Comparison of ENCODE assay signal across 24 mouse cellular contexts in genomic region chr7:98310266-98310665, GRCm38 (mm10). TPM values are rescaled to one million over a fixed set of nuclear protein-coding genes. Genes with fewer than 3 reads are reported as not detected.
A peak's percentile ranks its signal among the peaks of the same experiment; 100 is the strongest.
DNase-seq lines count a peak whose midpoint lies in the region; ATAC-seq and TF ChIP-seq lines count a peak whose summit lies in the region.
"Had no signal": no experiment of that assay in that cellular context is flagged by ENCODE, and none has a peak within 500 bp of the region (broad histone marks: within the 10 kb centered on the region; RNA-seq: fewer than 3 reads in every experiment).

No protein-coding gene starts in this region.

- DNase-seq in heart, adult 11 months = peak; percentile 79
- no peak for DNase-seq in heart, postnatal 10 days
- DNase-seq in liver, embryonic 13.5 days = no peak
- no peak for DNase-seq in liver, postnatal 0 days
- DNase-seq in midbrain, embryonic 11.5 days (ENCODE audit: low spot score, missing footprints) = peak; percentile 51
- DNase-seq: adrenal gland, adult 8-10 months; adrenal gland, postnatal 25 days; cerebellum, adult 11-12 months; cerebellum, adult 8-10 months; cerebellum, postnatal 36 days; embryo, embryonic 11 days; gastrocnemius, postnatal 25 days; heart, postnatal 14 days; heart, postnatal 4 days had no signal

- intact Hi-C loops in heart, postnatal 10 days (cut with DNase I) = no loop called here

- peaks cover 31% of the 10 kb centered on the region for H3K4me1 ChIP-seq in liver, embryonic 13.5 days (replicated peaks)
- H3K4me1 ChIP-seq in liver, postnatal 0 days (ENCODE audit: insufficient read depth) = peaks cover 12% of the 10 kb centered on the region
- H3K4me1 ChIP-seq in midbrain, embryonic 11.5 days (ENCODE audit: control insufficient read depth, insufficient read depth, low read length) = peaks cover 6% of the 10 kb centered on the region
- H3K4me1 ChIP-seq in midbrain, embryonic 13.5 days (replicated peaks) = peaks cover 16% of the 10 kb centered on the region

- TF ChIP-seq CTCF in liver, postnatal 0 days (IDR thresholded peaks at IDR 0.05; ENCODE audit: low read depth) = no peak

- no peak for TF ChIP-seq EP300 in liver, postnatal 0 days (IDR thresholded peaks at IDR 0.05; ENCODE audit: low read depth)

- WGBS in liver, embryonic 13.5 days (ENCODE audit: insufficient replicate concordance) = 68% methylated on average over 6 of the region's 6 CpGs
- WGBS in liver, postnatal 0 days (ENCODE audit: insufficient replicate concordance) = 64% methylated on average over 6 of the region's 6 CpGs
- 63% methylated on average over 6 of the region's 6 CpGs for WGBS in midbrain, embryonic 11.5 days
- 64% methylated on average over 6 of the region's 6 CpGs for WGBS in midbrain, embryonic 13.5 days

- no peak for ATAC-seq in liver, embryonic 13.5 days (ENCODE audit: low read depth)
- ATAC-seq in liver, postnatal 0 days = no peak
- no peak for ATAC-seq in midbrain, embryonic 11.5 days (ENCODE audit: low FRiP score)
- ATAC-seq in midbrain, embryonic 13.5 days = no peak

- no peaks in the 10 kb centered on the region for H3K36me3 ChIP-seq in liver, embryonic 13.5 days
- no peaks in the 10 kb centered on the region; the same call in 1 of the 2 replicates for H3K36me3 ChIP-seq in liver, postnatal 0 days (replicated peaks; ENCODE audit: insufficient read depth, low read length)
- H3K36me3 ChIP-seq in midbrain, embryonic 11.5 days (ENCODE audit: control insufficient read depth, insufficient read depth, low read length) = no peaks in the 10 kb centered on the region
- no peaks in the 10 kb centered on the region for H3K36me3 ChIP-seq in midbrain, embryonic 13.5 days
- H3K36me3 ChIP-seq: embryonic facial prominence, embryonic 10.5 days; embryonic facial prominence, embryonic 13.5 days; forebrain, embryonic 12.5 days; forebrain, embryonic 15.5 days; heart, embryonic 10.5 days had no signal

- no peak overlapping the region for H3K9ac ChIP-seq in liver, embryonic 13.5 days
- no peak overlapping the region for H3K9ac ChIP-seq in liver, postnatal 0 days (replicated peaks)
- no peak overlapping the region for H3K9ac ChIP-seq in midbrain, embryonic 11.5 days (ENCODE audit: low read length)
- H3K9ac ChIP-seq in midbrain, embryonic 13.5 days (replicated peaks) = no peak overlapping the region

- H3K9me3 ChIP-seq in liver, embryonic 13.5 days (replicated peaks) = no peaks in the 10 kb centered on the region
- H3K9me3 ChIP-seq in liver, postnatal 0 days (ENCODE audit: low read length) = no peaks in the 10 kb centered on the region
- H3K9me3 ChIP-seq in midbrain, embryonic 11.5 days (ENCODE audit: control insufficient read depth, low read length) = no peaks in the 10 kb centered on the region
- no peaks in the 10 kb centered on the region for H3K9me3 ChIP-seq in midbrain, embryonic 13.5 days
- H3K9me3 ChIP-seq: embryonic facial prominence, embryonic 10.5 days; embryonic facial prominence, embryonic 13.5 days; forebrain, embryonic 12.5 days; forebrain, embryonic 15.5 days; heart, embryonic 10.5 days had no signal

- peak overlapping the region; percentile 92 for H3K4me2 ChIP-seq in liver, embryonic 13.5 days
- no peak overlapping the region for H3K4me2 ChIP-seq in liver, postnatal 0 days (ENCODE audit: low read depth, low read length)
- no peak overlapping the region for H3K4me2 ChIP-seq in midbrain, embryonic 11.5 days
- H3K4me2 ChIP-seq in midbrain, embryonic 13.5 days (replicated peaks) = no peak overlapping the region

- H3K27me3 ChIP-seq in liver, embryonic 13.5 days = peaks cover 28% of the 10 kb centered on the region
- no peaks in the 10 kb centered on the region for H3K27me3 ChIP-seq in liver, postnatal 0 days (ENCODE audit: insufficient read depth, low read length)
- peaks cover 2% of the 10 kb centered on the region; the same call in 1 of the 2 replicates for H3K27me3 ChIP-seq in midbrain, embryonic 11.5 days (ENCODE audit: control insufficient read depth, insufficient read depth, low read length)
- H3K27me3 ChIP-seq in midbrain, embryonic 13.5 days = no peaks in the 10 kb centered on the region
- H3K27me3 ChIP-seq: embryonic facial prominence, embryonic 13.5 days; forebrain, embryonic 12.5 days; forebrain, embryonic 15.5 days had no signal

- no peak overlapping the region for H3K27ac ChIP-seq in liver, embryonic 13.5 days
- H3K27ac ChIP-seq in liver, postnatal 0 days (ENCODE audit: low read depth) = no peak overlapping the region
- H3K27ac ChIP-seq in midbrain, embryonic 11.5 days (ENCODE audit: low read depth, low read length) = no peak overlapping the region
- H3K27ac ChIP-seq in midbrain, embryonic 13.5 days = no peak overlapping the region
- H3K27ac ChIP-seq: forebrain, embryonic 12.5 days; forebrain, embryonic 15.5 days; hindbrain, embryonic 14.5 days; hindbrain, postnatal 0 days had no signal

- H3K4me3 ChIP-seq in liver, embryonic 13.5 days (replicated peaks) = no peak overlapping the region
- H3K4me3 ChIP-seq in liver, postnatal 0 days (ENCODE audit: low read depth, low read length) = no peak overlapping the region
- H3K4me3 ChIP-seq in midbrain, embryonic 11.5 days (ENCODE audit: low read depth, low read length) = no peak overlapping the region
- no peak overlapping the region for H3K4me3 ChIP-seq in midbrain, embryonic 13.5 days (replicated peaks)

RNA-seq across cellular contexts. Expression of gene Acer3, which starts 10.7 kb away (rescaled TPM):
- total RNA-seq in heart, postnatal 10 days (2021) = 10 to 100 TPM; 15.7 to 16.0 TPM
- 24.4 and 28.9 TPM in 2 replicates for polyA plus RNA-seq in liver, embryonic 13.5 days (2015; fragmentation: Nextera tagmentation; extraction: Ambion mirVana)
- 18.7 and 19.4 TPM in 2 replicates for polyA plus RNA-seq in liver, postnatal 0 days (2015; fragmentation: Nextera tagmentation; extraction: Ambion mirVana)
- polyA plus RNA-seq in midbrain, embryonic 11.5 days (2014; fragmentation: Nextera tagmentation; extraction: Ambion mirVana) = 15.8 and 16.6 TPM in 2 replicates
- 13.6 and 14.9 TPM in 2 replicates for polyA plus RNA-seq in midbrain, embryonic 13.5 days (2015; fragmentation: Nextera tagmentation; extraction: Ambion mirVana)

RNA-seq across cellular contexts. Expression of gene Tsku, which starts 50.9 kb away (rescaled TPM):
- 1 to 10 TPM; 6.5 TPM for total RNA-seq in heart, postnatal 10 days (2021)
- polyA plus RNA-seq in liver, embryonic 13.5 days (2015; fragmentation: Nextera tagmentation; extraction: Ambion mirVana) = 1.1 and 1.8 TPM in 2 replicates
- 8.3 and 18.9 TPM in 2 replicates for polyA plus RNA-seq in liver, postnatal 0 days (2015; fragmentation: Nextera tagmentation; extraction: Ambion mirVana)
- 7.3 and 7.7 TPM in 2 replicates for polyA plus RNA-seq in midbrain, embryonic 11.5 days (2014; fragmentation: Nextera tagmentation; extraction: Ambion mirVana)
- 6.7 and 7.2 TPM in 2 replicates for polyA plus RNA-seq in midbrain, embryonic 13.5 days (2015; fragmentation: Nextera tagmentation; extraction: Ambion mirVana)
- polyA plus RNA-seq: activated CD4-positive, CD25-positive, alpha-beta regulatory T cell, adult 4 months; erythroblast, embryonic 14.5 days had no signal

Comparison
In these comparisons a context has a peak if more than half of its experiments do, and no peak if none do; other contexts are left out.
1. DNase-seq: peak in heart, adult 11 months (single experiment) and midbrain, embryonic 11.5 days (single experiment); none in heart, postnatal 10 days (0 of 2), liver, embryonic 13.5 days (single experiment) and liver, postnatal 0 days (single experiment).